Mouse (Mus musculus): ENCODE results near the gene Eya3.
A peak's percentile ranks its signal among the peaks of the same experiment; 100 is the strongest.

The Eya3 gene

GRCm38 (mm10) chr4:132639191-132639713 lies 465 bp downstream of the Eya3 start:
- DNase-seq (ENCODE audit: low read depth, low spot score): no peak

- no peak for DNase-seq (ENCODE audit: low read depth, low spot score)
Measured at GRCm38 (mm10) chr4:132647439-132647838, 8.7 kb downstream of the Eya3 start.

DNA sequence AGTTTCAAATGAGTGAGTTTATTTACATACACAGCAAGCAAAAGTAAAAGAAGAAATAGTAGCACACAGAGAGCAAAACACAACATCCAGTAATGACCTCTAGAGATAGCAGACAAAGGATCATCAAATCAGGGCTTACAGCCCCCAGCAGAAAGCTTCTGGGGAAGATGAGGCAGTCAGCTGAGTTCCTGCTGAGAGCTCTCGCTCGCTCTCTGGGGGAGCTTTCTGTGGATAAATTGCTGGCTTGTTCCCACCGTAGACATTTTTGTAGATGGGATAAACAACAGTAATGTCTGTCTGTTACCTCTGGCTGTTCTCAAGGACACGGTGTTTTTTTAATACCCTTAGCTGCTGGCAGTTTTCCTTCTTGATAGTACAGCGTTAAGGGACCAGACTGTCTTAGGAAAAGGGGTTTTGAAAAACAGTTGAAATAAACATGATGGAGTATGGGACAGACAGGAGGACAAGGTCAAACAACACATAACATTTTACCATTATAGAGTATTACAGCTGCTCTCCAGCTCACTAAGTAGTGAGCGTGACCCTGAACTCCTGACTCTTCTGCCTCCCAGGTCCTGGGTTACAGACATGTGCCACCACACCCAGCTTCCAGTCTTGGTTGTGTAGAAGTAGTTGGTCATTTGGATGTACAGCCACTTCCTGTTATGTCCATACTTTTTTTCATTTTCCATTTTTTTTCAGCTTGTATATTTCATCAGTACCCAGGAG lies 10.6 kb downstream of the Eya3 start:
- no peak for DNase-seq (ENCODE audit: low read depth, low spot score)

DNA sequence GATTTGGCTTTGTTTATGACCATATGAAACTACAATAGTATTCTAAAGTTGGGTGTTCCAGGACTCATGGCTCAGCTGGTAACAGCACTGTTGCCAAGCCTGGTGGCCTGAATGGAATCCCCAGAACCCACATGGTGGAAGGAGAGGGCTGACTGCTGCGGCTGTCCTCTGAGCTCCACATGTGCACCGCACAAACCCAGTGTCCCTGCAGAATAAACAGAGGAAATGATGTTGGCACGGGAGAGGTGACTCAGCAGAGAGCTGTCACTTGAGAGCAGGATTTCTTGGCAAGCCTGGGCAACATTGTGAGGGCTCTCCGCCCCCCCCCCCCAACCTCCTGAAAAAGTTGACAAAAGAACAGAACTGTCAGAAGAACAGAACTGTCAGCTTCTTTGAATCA lies 14.1 kb downstream of the Eya3 start:
- peak; percentile 42 for DNase-seq (ENCODE audit: low read depth, low spot score)

- no peak for DNase-seq (ENCODE audit: low read depth, low spot score)
Measured at GRCm38 (mm10) chr4:132653799-132654198, 15.0 kb downstream of the Eya3 start.

- DNase-seq (ENCODE audit: low read depth, low spot score): no peak
Measured at GRCm38 (mm10) chr4:132655290-132655689, 16.5 kb downstream of the Eya3 start.

DNA sequence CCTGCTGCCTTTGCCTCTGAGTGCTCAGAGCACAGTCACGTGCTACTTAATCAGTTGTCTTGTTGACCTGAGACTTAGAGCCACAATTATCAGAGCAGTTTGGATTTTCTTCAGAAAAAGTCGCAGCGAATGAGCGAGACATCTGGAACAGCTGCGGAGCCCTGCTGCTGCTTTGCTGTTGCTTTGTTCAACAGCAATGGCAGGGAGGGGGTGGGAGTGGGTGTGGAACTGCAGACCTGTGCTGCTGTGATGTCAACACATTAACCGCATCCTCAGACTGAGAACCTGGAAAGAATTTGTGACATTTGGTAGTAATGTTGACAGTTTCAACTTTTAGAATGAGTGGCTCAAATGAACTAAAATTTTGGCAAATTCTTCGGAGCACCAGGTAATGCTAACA lies 20.3 kb downstream of the Eya3 start:
- no peak for DNase-seq (ENCODE audit: low read depth, low spot score)

DNA sequence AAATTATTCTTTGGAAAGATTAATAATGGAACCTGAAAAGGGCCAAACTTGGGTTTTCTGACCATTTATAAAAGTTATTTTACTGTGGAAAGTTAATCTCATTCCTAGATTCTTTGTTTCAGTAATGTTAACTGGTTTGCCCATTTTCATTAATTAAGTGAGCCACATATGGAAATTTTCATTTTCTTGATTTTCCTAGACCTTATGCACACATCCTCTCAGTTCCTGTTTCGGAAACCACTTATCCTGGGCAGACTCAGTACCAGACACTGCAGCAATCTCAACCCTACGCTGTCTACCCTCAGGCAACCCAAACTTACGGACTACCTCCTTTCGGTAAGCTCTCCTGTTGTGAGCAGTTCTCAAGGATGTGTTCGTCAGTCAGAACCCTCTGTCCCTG lies 33.9 kb downstream of the Eya3 start:
- no peak for DNase-seq (ENCODE audit: low read depth, low spot score)

GRCm38 (mm10) chr4:132676771-132677539 lies 38.2 kb downstream of the Eya3 start:
- peak; percentile 3 for DNase-seq (ENCODE audit: low read depth, low spot score)

- DNase-seq (ENCODE audit: low read depth, low spot score): no peak
Measured at GRCm38 (mm10) chr4:132689634-132690033, 50.8 kb downstream of the Eya3 start.

DNA sequence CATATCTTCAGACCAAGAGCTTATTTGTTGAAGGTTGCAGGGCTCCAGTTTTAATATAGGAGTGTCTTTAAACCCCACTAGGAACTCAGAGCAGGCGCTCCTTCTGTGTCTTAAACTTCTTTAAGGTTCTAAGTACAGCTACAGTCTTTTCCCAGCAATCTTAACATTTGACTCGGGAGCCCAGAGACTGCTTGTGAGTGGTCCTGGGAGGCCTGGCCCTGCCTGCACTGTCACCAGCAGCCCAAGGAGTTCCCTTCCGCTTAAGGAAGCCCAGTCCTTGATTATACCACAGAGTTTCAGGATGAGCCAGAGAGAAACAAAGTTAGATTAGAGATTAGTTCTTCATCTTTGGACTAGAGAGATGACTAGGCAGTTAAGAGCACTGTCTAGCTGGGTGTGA lies 54.6 kb downstream of the Eya3 start:
- no peak for DNase-seq (ENCODE audit: low read depth, low spot score)

DNA sequence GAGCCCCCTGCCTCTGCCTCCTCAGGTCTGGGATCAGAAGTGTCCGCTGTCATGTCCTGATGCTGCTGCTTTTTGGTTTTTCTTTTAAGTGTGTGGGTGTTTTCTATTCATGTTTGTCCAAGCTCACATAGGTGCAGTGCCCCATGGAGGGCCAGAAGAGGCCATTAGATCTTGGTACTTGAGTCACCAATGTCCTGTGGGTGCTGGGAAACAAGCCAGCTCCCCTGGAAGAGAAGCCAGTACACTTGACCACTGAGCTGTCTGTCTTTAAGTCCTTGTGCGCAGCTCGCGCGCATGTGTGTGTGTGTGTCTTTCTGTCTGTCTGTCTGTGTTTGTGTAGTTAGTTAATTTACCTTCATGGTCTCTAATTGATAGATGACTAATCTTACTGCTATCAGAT lies 63.3 kb downstream of the Eya3 start:
- DNase-seq (ENCODE audit: low read depth, low spot score): no peak

DNA sequence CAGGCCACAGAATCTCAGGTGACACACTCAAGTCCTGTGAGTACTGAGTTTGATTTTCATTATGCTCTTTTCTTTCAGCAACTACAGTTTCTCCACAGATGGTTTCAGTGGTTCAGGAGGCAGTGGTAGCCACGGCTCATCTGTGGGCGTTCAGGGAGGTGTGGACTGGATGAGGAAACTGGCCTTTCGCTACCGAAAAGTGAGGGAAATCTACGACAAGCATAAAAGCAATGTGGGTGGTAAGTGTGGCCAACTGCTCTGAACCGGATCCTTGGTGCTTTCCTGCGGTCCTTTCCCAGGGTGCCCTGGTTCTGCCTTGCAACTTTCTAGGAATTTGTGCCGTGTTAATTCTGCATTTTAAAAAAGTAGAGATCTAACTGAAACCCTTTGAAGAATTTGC lies 68.1 kb downstream of the Eya3 start:
- no peak for DNase-seq (ENCODE audit: low read depth, low spot score)

- no peak for DNase-seq (ENCODE audit: low read depth, low spot score)
Measured at GRCm38 (mm10) chr4:132713181-132713580, 74.4 kb downstream of the Eya3 start.

DNA sequence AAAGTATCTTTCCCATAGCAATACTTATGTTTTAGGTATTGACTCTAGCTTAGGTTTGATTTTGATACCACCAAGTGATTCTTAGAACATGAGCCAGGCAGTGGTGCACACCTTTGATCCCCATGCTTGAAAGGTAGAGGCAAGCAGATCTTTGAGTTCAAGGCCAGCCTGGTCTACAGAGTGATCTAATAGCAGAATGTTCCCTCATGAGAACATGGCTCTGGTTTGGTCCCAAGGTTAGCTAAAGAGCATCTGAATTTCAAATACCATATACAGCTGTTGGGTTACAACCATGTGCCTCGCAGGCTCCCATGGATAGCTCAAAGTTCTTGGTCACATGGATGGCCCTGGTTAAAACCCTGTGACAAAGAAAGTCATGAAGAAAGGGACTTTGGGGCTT lies 79.5 kb downstream of the Eya3 start:
- no peak for DNase-seq (ENCODE audit: low read depth, low spot score)

GRCm38 (mm10) chr4:132728233-132728632 lies 89.4 kb downstream of the Eya3 start:
- no peak for DNase-seq (ENCODE audit: low read depth, low spot score)

- DNase-seq (ENCODE audit: low read depth, low spot score): no peak
Measured at GRCm38 (mm10) chr4:132731616-132732015, 92.8 kb downstream of the Eya3 start.

- DNase-seq (ENCODE audit: low read depth, low spot score): peak; percentile 70
Measured at GRCm38 (mm10) chr4:132732148-132732684, 93.4 kb downstream of the Eya3 start, which contains the start of gene Xkr8. Xkr8 (minus strand) TSS chr4:132732546.

DNA sequence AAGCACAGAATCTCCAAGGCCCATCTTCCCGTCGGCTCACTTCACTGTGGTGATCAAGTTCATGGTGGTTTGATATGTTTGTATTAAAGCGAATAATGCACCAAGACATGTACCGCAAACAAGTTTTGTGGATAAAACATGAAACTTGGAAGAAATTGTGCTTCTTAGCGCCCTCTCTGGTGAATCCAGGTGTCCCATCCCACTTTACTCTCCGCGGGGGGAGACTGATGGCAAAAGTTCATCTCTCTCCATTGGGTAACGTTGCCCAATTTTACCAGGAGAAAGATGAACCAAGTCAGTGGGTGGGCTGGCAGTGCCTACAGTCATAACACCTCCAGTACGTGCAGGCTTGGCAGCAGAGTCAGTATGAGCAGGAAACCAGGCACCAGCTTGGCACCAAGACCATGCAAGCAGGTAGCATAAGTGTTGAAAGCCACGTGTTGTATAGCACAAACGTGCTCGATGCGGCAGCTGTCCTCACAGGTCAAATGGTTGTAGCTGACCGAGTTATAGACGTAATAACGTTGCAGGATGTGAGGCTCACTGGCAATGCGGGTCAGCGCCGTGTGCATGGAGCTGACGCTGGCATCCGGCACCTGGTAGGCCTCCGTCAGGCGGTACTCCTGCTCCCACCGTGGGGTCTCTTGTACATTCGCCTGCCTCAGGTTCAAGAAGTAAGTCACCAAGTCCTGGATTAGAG lies 94.4 kb downstream of the Eya3 start:
- no peak for DNase-seq (ENCODE audit: low read depth, low spot score)

GRCm38 (mm10) chr4:132734766-132735165 lies 96.0 kb downstream of the Eya3 start:
- no peak for DNase-seq (ENCODE audit: low read depth, low spot score)

GRCm38 (mm10) chr4:132735389-132735788 lies 96.6 kb downstream of the Eya3 start:
- DNase-seq (ENCODE audit: low read depth, low spot score): no peak

- DNase-seq (ENCODE audit: low read depth, low spot score): no peak
Measured at GRCm38 (mm10) chr4:132735894-132736293, 97.1 kb downstream of the Eya3 start.

All from skeletal muscle tissue, adult 2 months (tissue).